Mouse (Mus musculus) liver, embryonic 12.5 days (tissue): Measurements from ENCODE around the gene AL607142.1. TPM values are rescaled to one million over a fixed set of nuclear protein-coding genes. Genes with fewer than 3 reads are reported as not detected.

ENCODE experiments used
- ATAC-seq: fragments of 200-750 bp; cut with Nextera tagmentation; 2 replicates; pipeline ENCODE4 v1.8.0; 2017; ENCODE audit warnings: moderate number of reproducible peaks, mild to moderate bottlenecking, moderate library complexity
- H3K27ac ChIP-seq: fragments of 300-500 bp; sonication (generic); 2 replicates; pipeline ENCODE4 v1.5.1; 2016; ENCODE audit warnings: mild to moderate bottlenecking
- H3K27me3 ChIP-seq: fragments of 300-500 bp; sonication (generic); replicated peaks from 2 replicates; pipeline ENCODE4 v1.6.1; 2016; ENCODE audit warnings: mild to moderate bottlenecking, moderate library complexity
- H3K36me3 ChIP-seq: fragments of 300-500 bp; sonication (generic); 2 replicates; pipeline ENCODE4 v1.6.1; 2016; ENCODE audit warnings: mild to moderate bottlenecking, moderate library complexity
- H3K4me1 ChIP-seq: fragments of 300-500 bp; sonication (generic); 2 replicates; pipeline ENCODE4 v1.6.1; 2016
- H3K4me2 ChIP-seq: fragments of 300-500 bp; sonication (generic); 2 replicates; pipeline ENCODE4 v1.6.1; 2016; ENCODE audit warnings: mild to moderate bottlenecking, moderate library complexity
- H3K4me3 ChIP-seq: fragments of 300-500 bp; sonication (generic); 2 replicates; pipeline ENCODE4 v1.5.1; 2016; ENCODE audit warnings: mild to moderate bottlenecking, moderate library complexity
- H3K9ac ChIP-seq: fragments of 300-500 bp; sonication (generic); 2 replicates; pipeline ENCODE4 v1.6.1; 2016; ENCODE audit warnings: mild to moderate bottlenecking, moderate library complexity
- H3K9me3 ChIP-seq: fragments of 300-500 bp; sonication (generic); replicated peaks from 2 replicates; pipeline ENCODE4 v1.6.1; 2016; ENCODE audit warnings: mild to moderate bottlenecking, moderate library complexity
- WGBS: fragments of 180-500 bp; shearing (Covaris S2); methylation state at CpG from one replicate; pipeline ENCODE4 v1.1.7; 2016; ENCODE audit not compliant: insufficient replicate concordance; 5-methylcytosine and 5-hydroxymethylcytosine counted together
- polyA plus RNA-seq: library from polyadenylated mRNA; unstranded; fragments of >200 nt; fragmentation: Nextera tagmentation; extraction: Ambion mirVana; gene quantifications from 2 replicates; pipeline ENCODE4 v1.2.1, GENCODE M21; 2016

Gene AL607142.1
- polyA plus RNA-seq, 1 experiment from 2014 or later = not detected

GRCm38 (mm10) chr4:120071842-120072507 lies 7.2 kb downstream of the AL607142.1 start:
- no peak overlapping the region for H3K4me2 ChIP-seq

GRCm38 (mm10) chr4:120074061-120074460 lies 9.3 kb downstream of the AL607142.1 start:
- no peak overlapping the region for H3K4me2 ChIP-seq
- no peaks in the 10 kb centered on the region; the same call in 1 of the 2 replicates for H3K27me3 ChIP-seq
- no peak overlapping the region for H3K4me3 ChIP-seq
- no peaks in the 10 kb centered on the region for H3K9me3 ChIP-seq
- no peaks in the 10 kb centered on the region for H3K4me1 ChIP-seq
- H3K9ac ChIP-seq = no peak overlapping the region
- no peak overlapping the region for H3K27ac ChIP-seq
- no peaks in the 10 kb centered on the region for H3K36me3 ChIP-seq
- 52% methylated on average over 5 of the region's 5 CpGs for WGBS
- ATAC-seq = no peak

More at GRCm38 (mm10) chr4:120071842-120072507, 7.2 kb downstream of the AL607142.1 start:
- no peak overlapping the region for H3K9ac ChIP-seq
- H3K27ac ChIP-seq = no peak overlapping the region
- ATAC-seq = no peak
- WGBS = 58% methylated on average over 15 of the region's 15 CpGs
- H3K9me3 ChIP-seq = no peaks in the 10 kb centered on the region
- no peaks in the 10 kb centered on the region for H3K27me3 ChIP-seq
- H3K4me3 ChIP-seq = no peak overlapping the region
- no peaks in the 10 kb centered on the region for H3K36me3 ChIP-seq
- no peaks in the 10 kb centered on the region for H3K4me1 ChIP-seq

GRCm38 (mm10) chr4:120077322-120077721 lies 12.5 kb downstream of the AL607142.1 start:
- H3K4me3 ChIP-seq = no peak overlapping the region
- no peak overlapping the region for H3K27ac ChIP-seq
- no peaks in the 10 kb centered on the region for H3K4me1 ChIP-seq
- no peak for ATAC-seq
- H3K9me3 ChIP-seq = no peaks in the 10 kb centered on the region
- WGBS = 78% methylated on average over 8 of the region's 8 CpGs
- no peak overlapping the region for H3K4me2 ChIP-seq
- no peaks in the 10 kb centered on the region; the same call in 1 of the 2 replicates for H3K27me3 ChIP-seq
- no peak overlapping the region for H3K9ac ChIP-seq
- H3K36me3 ChIP-seq = no peaks in the 10 kb centered on the region

GRCm38 (mm10) chr4:120082527-120082926 lies 17.7 kb downstream of the AL607142.1 start:
- ATAC-seq = no peak
- no peaks in the 10 kb centered on the region for H3K36me3 ChIP-seq
- H3K9ac ChIP-seq = no peak overlapping the region
- H3K27ac ChIP-seq = no peak overlapping the region
- WGBS = 48% methylated on average over 5 of the region's 5 CpGs
- H3K27me3 ChIP-seq = no peaks in the 10 kb centered on the region; the same call in 1 of the 2 replicates
- no peaks in the 10 kb centered on the region for H3K4me1 ChIP-seq
- H3K9me3 ChIP-seq = no peaks in the 10 kb centered on the region
- no peak overlapping the region for H3K4me2 ChIP-seq
- no peak overlapping the region for H3K4me3 ChIP-seq

GRCm38 (mm10) chr4:120083700-120084099 lies 18.9 kb downstream of the AL607142.1 start:
- no peaks in the 10 kb centered on the region for H3K27me3 ChIP-seq
- H3K27ac ChIP-seq = no peak overlapping the region

GRCm38 (mm10) chr4:120089536-120089935 lies 24.7 kb downstream of the AL607142.1 start:
- Histone ChIP-seq H3K4me3 (no peak overlapping the region), H3K36me3 (no peaks in the 10 kb centered on the region), H3K9ac (no peak overlapping the region), H3K4me1 (no peaks in the 10 kb centered on the region), H3K27me3 (no peaks in the 10 kb centered on the region), H3K9me3 (no peaks in the 10 kb centered on the region), H3K4me2 (no peak overlapping the region), H3K27ac (no peak overlapping the region)
- no peak for ATAC-seq
- 69% methylated on average over 8 of the region's 8 CpGs for WGBS

More at GRCm38 (mm10) chr4:120083700-120084099, 18.9 kb downstream of the AL607142.1 start:
- no peak overlapping the region for H3K9ac ChIP-seq
- H3K4me1 ChIP-seq = no peaks in the 10 kb centered on the region
- no peak overlapping the region for H3K4me2 ChIP-seq
- H3K36me3 ChIP-seq = no peaks in the 10 kb centered on the region
- no peak for ATAC-seq
- WGBS = 65% methylated on average over 3 of the region's 3 CpGs
- no peak overlapping the region for H3K4me3 ChIP-seq
- no peaks in the 10 kb centered on the region for H3K9me3 ChIP-seq

- Histone ChIP-seq H3K36me3 (no peaks in the 10 kb centered on the region), H3K27ac (no peak overlapping the region), H3K4me3 (no peak overlapping the region), H3K4me2 (no peak overlapping the region), H3K9me3 (no peaks in the 10 kb centered on the region), H3K27me3 (no peaks in the 10 kb centered on the region), H3K4me1 (no peaks in the 10 kb centered on the region), H3K9ac (no peak overlapping the region)
- 33% methylated on average over 1 of the region's 1 CpGs for WGBS
- no peak for ATAC-seq
These were observed 27.4 kb downstream of the AL607142.1 start for GRCm38 (mm10) chr4:120091997-120092783.

GRCm38 (mm10) chr4:120096935-120097334 lies 32.1 kb downstream of the AL607142.1 start:
- 0 out of 2 replicates have a peak, but pooled peaks cover 6% of the 10 kb centered on the region for H3K9me3 ChIP-seq
- WGBS = 78% methylated on average over 19 of the region's 19 CpGs
- no peaks in the 10 kb centered on the region for H3K27me3 ChIP-seq
- H3K4me2 ChIP-seq = no peak overlapping the region
- ATAC-seq = no peak
- no peak overlapping the region for H3K4me3 ChIP-seq
- H3K36me3 ChIP-seq = no peaks in the 10 kb centered on the region
- H3K27ac ChIP-seq = no peak overlapping the region
- no peaks in the 10 kb centered on the region for H3K4me1 ChIP-seq
- H3K9ac ChIP-seq = no peak overlapping the region

- Histone ChIP-seq H3K9me3 (0 out of 2 replicates have a peak, but pooled peaks cover 6% of the 10 kb centered on the region), H3K27me3 (no peaks in the 10 kb centered on the region), H3K4me1 (no peaks in the 10 kb centered on the region), H3K4me3 (no peak overlapping the region), H3K27ac (no peak overlapping the region), H3K4me2 (no peak overlapping the region), H3K36me3 (no peaks in the 10 kb centered on the region), H3K9ac (no peak overlapping the region)
- ATAC-seq = no peak
These were observed 36.4 kb downstream of the AL607142.1 start for GRCm38 (mm10) chr4:120101186-120101585.

- Histone ChIP-seq H3K9me3 (no peaks in the 10 kb centered on the region), H3K4me1 (no peaks in the 10 kb centered on the region), H3K4me2 (no peak overlapping the region), H3K27ac (no peak overlapping the region), H3K27me3 (no peaks in the 10 kb centered on the region), H3K9ac (no peak overlapping the region), H3K4me3 (no peak overlapping the region), H3K36me3 (no peaks in the 10 kb centered on the region)
- WGBS = 42% methylated on average over 5 of the region's 5 CpGs
- ATAC-seq = no peak
These were observed 39.8 kb downstream of the AL607142.1 start for GRCm38 (mm10) chr4:120104599-120104998.

GRCm38 (mm10) chr4:120106362-120106761 lies 41.6 kb downstream of the AL607142.1 start:
- Histone ChIP-seq H3K4me2 (no peak overlapping the region), H3K27me3 (no peaks in the 10 kb centered on the region), H3K9me3 (no peaks in the 10 kb centered on the region), H3K9ac (no peak overlapping the region), H3K36me3 (no peaks in the 10 kb centered on the region), H3K4me3 (no peak overlapping the region), H3K27ac (no peak overlapping the region), H3K4me1 (no peaks in the 10 kb centered on the region)
- no peak for ATAC-seq
- WGBS = 75% methylated on average over 3 of the region's 3 CpGs

- Histone ChIP-seq H3K27me3 (no peaks in the 10 kb centered on the region), H3K4me3 (no peak overlapping the region), H3K36me3 (no peaks in the 10 kb centered on the region), H3K4me2 (no peak overlapping the region), H3K9me3 (no peaks in the 10 kb centered on the region), H3K27ac (no peak overlapping the region), H3K4me1 (no peaks in the 10 kb centered on the region), H3K9ac (no peak overlapping the region)
- ATAC-seq = no peak
- WGBS = 49% methylated on average over 8 of the region's 8 CpGs
These were observed 43.0 kb downstream of the AL607142.1 start for GRCm38 (mm10) chr4:120107787-120108186.
